Comparison of ENCODE assay signal across 30 mouse cellular contexts in genomic region chr9:116871576-116871975, GRCm38 (mm10).
DNase-seq lines count a peak whose midpoint lies in the region; ATAC-seq and TF ChIP-seq lines count a peak whose summit lies in the region.
"Had no signal": no experiment of that assay in that cellular context is flagged by ENCODE, and none has a peak within 500 bp of the region (broad histone marks: within the 10 kb centered on the region; RNA-seq: fewer than 3 reads in every experiment).

No protein-coding gene starts in this region.

- H3K9ac ChIP-seq in liver, postnatal 0 days (replicated peaks): no peak overlapping the region
- H3K9ac ChIP-seq in ES-E14 (ENCODE audit: insufficient read depth, low read depth, low read length, poor library complexity, severe bottlenecking): no peak overlapping the region
- no peak overlapping the region for H3K9ac ChIP-seq in liver, embryonic 13.5 days
- no peak overlapping the region for H3K9ac ChIP-seq in hindbrain, embryonic 11.5 days (ENCODE audit: low read depth, low read length)
- H3K9ac ChIP-seq: embryonic facial prominence, embryonic 12.5 days; heart, embryonic 12.5 days; limb, embryonic 15.5 days; neural tube, embryonic 12.5 days had no signal

- H3K9me3 ChIP-seq in liver, postnatal 0 days (ENCODE audit: low read length): no peaks in the 10 kb centered on the region
- no peaks in the 10 kb centered on the region for H3K9me3 ChIP-seq in ES-E14 (ENCODE audit: control insufficient read depth, insufficient read depth, low read depth, low read length)
- no peaks in the 10 kb centered on the region for H3K9me3 ChIP-seq in liver, embryonic 13.5 days (replicated peaks)
- no peaks in the 10 kb centered on the region for H3K9me3 ChIP-seq in hindbrain, embryonic 11.5 days (ENCODE audit: control insufficient read depth, low read length)
- H3K9me3 ChIP-seq: embryonic facial prominence, embryonic 12.5 days; limb, embryonic 10.5 days; limb, embryonic 15.5 days; neural tube, embryonic 12.5 days had no signal

- H3K4me1 ChIP-seq in liver, postnatal 0 days (ENCODE audit: insufficient read depth): peaks cover 8% of the 10 kb centered on the region; the same call in 1 of the 2 replicates
- no peaks in the 10 kb centered on the region for H3K4me1 ChIP-seq in ES-E14 (ENCODE audit: control insufficient read depth in 2 of 2, insufficient read depth in 2 of 2, low read length in 2 of 2, poor library complexity in 1 of 2)
- peaks cover 61% of the 10 kb centered on the region for H3K4me1 ChIP-seq in liver, embryonic 13.5 days (replicated peaks)
- no peaks in the 10 kb centered on the region for H3K4me1 ChIP-seq in hindbrain, embryonic 11.5 days (replicated peaks; ENCODE audit: control insufficient read depth, insufficient read depth, low read length)
- H3K4me1 ChIP-seq: neural tube, embryonic 12.5 days had no signal

- WGBS in liver, postnatal 0 days (ENCODE audit: insufficient replicate concordance): 89% methylated on average over 5 of the region's 5 CpGs
- 75% methylated on average over 5 of the region's 5 CpGs for WGBS in liver, embryonic 13.5 days (ENCODE audit: insufficient replicate concordance)
- 91% methylated on average over 5 of the region's 5 CpGs for WGBS in hindbrain, embryonic 11.5 days

- no peak for TF ChIP-seq EP300 in liver, postnatal 0 days (IDR thresholded peaks at IDR 0.05; ENCODE audit: low read depth)

- no peak for TF ChIP-seq CTCF in liver, postnatal 0 days (IDR thresholded peaks at IDR 0.05; ENCODE audit: low read depth)

- in situ Hi-C loops in ES-E14 (cut with MboI; ENCODE audit: low sequenced_read_pairs in 2 of 2, unreplicated experiment in 2 of 2): no loop called here

- ATAC-seq in liver, postnatal 0 days: no peak
- ATAC-seq in liver, embryonic 13.5 days (ENCODE audit: low read depth): no peak
- no peak for ATAC-seq in hindbrain, embryonic 11.5 days (ENCODE audit: low FRiP score)
- ATAC-seq: forebrain, embryonic 14.5 days; hindbrain, embryonic 16.5 days; midbrain, embryonic 16.5 days had no signal

- H3K27me3 ChIP-seq in liver, postnatal 0 days (ENCODE audit: insufficient read depth, low read length): no peaks in the 10 kb centered on the region
- H3K27me3 ChIP-seq in liver, embryonic 13.5 days: no peaks in the 10 kb centered on the region
- H3K27me3 ChIP-seq in hindbrain, embryonic 11.5 days (ENCODE audit: control insufficient read depth, insufficient read depth, low read length): no peaks in the 10 kb centered on the region
- H3K27me3 ChIP-seq: embryonic facial prominence, embryonic 12.5 days; heart, embryonic 12.5 days; limb, embryonic 15.5 days; neural tube, embryonic 12.5 days had no signal

- DNase-seq in liver (peak; percentile 18), ES-E14 (ENCODE audit: low read depth, low spot score) (no peak)
- no peak for DNase-seq in liver, postnatal 0 days
- no peak for DNase-seq in liver, embryonic 13.5 days
- DNase-seq in lung, postnatal 36 days: peak; percentile 46
- no peak for DNase-seq in hindbrain, embryonic 11.5 days (ENCODE audit: low spot score)
- no peak for DNase-seq in gastrocnemius, adult 8-10 months (ENCODE audit: low spot score in 2 of 2)
- DNase-seq: adrenal gland, postnatal 14 days; cerebellum, adult 11-12 months; cerebellum, adult 9-11 months; embryo, embryonic 11 days; gastrocnemius, postnatal 25 days; heart, adult 18-20 months; heart, postnatal 10 days; kidney, adult 8-10 months; kidney, postnatal 4 days; right cerebral cortex, postnatal 4 days; thymus, adult 18-20 months; thymus, postnatal 36 days had no signal

- H3K27ac ChIP-seq in liver, postnatal 0 days (ENCODE audit: low read depth): no peak overlapping the region
- H3K27ac ChIP-seq in ES-E14 (ENCODE audit: insufficient read depth, low read depth, low read length, poor library complexity, severe bottlenecking): 0 out of 2 replicates have a peak overlapping the region, but pooled peaks have one; percentile 24
- H3K27ac ChIP-seq in liver, embryonic 13.5 days: peak overlapping the region; percentile 66
- H3K27ac ChIP-seq in hindbrain, embryonic 11.5 days (ENCODE audit: low read depth, low read length): no peak overlapping the region
- H3K27ac ChIP-seq: embryonic facial prominence, embryonic 12.5 days; hindbrain, embryonic 10.5 days; kidney, postnatal 0 days; limb, embryonic 10.5 days; limb, embryonic 15.5 days; neural tube, embryonic 12.5 days; stomach, postnatal 0 days had no signal

- H3K4me3 ChIP-seq in liver, postnatal 0 days (ENCODE audit: low read depth, low read length): no peak overlapping the region
- no peak overlapping the region for H3K4me3 ChIP-seq in ES-E14 (ENCODE audit: insufficient read depth in 1 of 2, low read depth in 1 of 2, low read length in 2 of 2, poor library complexity in 1 of 2, severe bottlenecking in 1 of 2)
- H3K4me3 ChIP-seq in liver, embryonic 13.5 days (replicated peaks): no peak overlapping the region
- H3K4me3 ChIP-seq in hindbrain, embryonic 11.5 days (ENCODE audit: low read depth, low read length): no peak overlapping the region
- H3K4me3 ChIP-seq: embryonic facial prominence, embryonic 12.5 days; heart, embryonic 12.5 days; hindbrain, embryonic 10.5 days; limb, embryonic 10.5 days; limb, embryonic 15.5 days; neural tube, embryonic 12.5 days had no signal

- H3K4me2 ChIP-seq in liver, postnatal 0 days (ENCODE audit: low read depth, low read length): no peak overlapping the region
- no peak overlapping the region for H3K4me2 ChIP-seq in liver, embryonic 13.5 days
- no peak overlapping the region for H3K4me2 ChIP-seq in hindbrain, embryonic 11.5 days (replicated peaks; ENCODE audit: low read depth, low read length)
- H3K4me2 ChIP-seq: embryonic facial prominence, embryonic 12.5 days; heart, embryonic 12.5 days; limb, embryonic 15.5 days; neural tube, embryonic 12.5 days had no signal

- H3K36me3 ChIP-seq in liver, postnatal 0 days (replicated peaks; ENCODE audit: insufficient read depth, low read length): no peaks in the 10 kb centered on the region
- H3K36me3 ChIP-seq in ES-E14 (ENCODE audit: control insufficient read depth, insufficient read depth, low read length, poor library complexity, severe bottlenecking): no peaks in the 10 kb centered on the region
- H3K36me3 ChIP-seq in liver, embryonic 13.5 days: 0 out of 2 replicates have a peak, but pooled peaks cover 4% of the 10 kb centered on the region
- H3K36me3 ChIP-seq in hindbrain, embryonic 11.5 days (ENCODE audit: control insufficient read depth, insufficient read depth, low read length): no peaks in the 10 kb centered on the region
- H3K36me3 ChIP-seq: embryonic facial prominence, embryonic 12.5 days; hindbrain, embryonic 10.5 days; neural tube, embryonic 12.5 days had no signal

TF ChIP-seq in ES-E14, 5 proteins besides CTCF, POLR2A, EP300 and RAD21:
- TF ChIP-seq CHD2 (IDR thresholded peaks at IDR 0.05; ENCODE audit: low read depth, low read length) (no peak), ZNF384 (IDR thresholded peaks at IDR 0.05; ENCODE audit: low read depth, low read length) (no peak), MAFK (IDR thresholded peaks at IDR 0.05; ENCODE audit: insufficient read depth, low read depth, low read length) (no peak), HCFC1 (IDR thresholded peaks at IDR 0.05; ENCODE audit: borderline replicate concordance, insufficient read depth, low read length) (no peak), ZC3H11A (IDR thresholded peaks at IDR 0.05; ENCODE audit: borderline replicate concordance, low read depth, low read length) (no peak)

Comparison
In these comparisons a context has a peak if more than half of its experiments do, and no peak if none do; other contexts are left out.
1. DNase-seq: peak in liver (single experiment) and lung, postnatal 36 days (single experiment); none in liver, postnatal 0 days (single experiment), ES-E14 (single experiment), liver, embryonic 13.5 days (single experiment), hindbrain, embryonic 11.5 days (single experiment) and gastrocnemius, adult 8-10 months (0 of 2).
2. H3K27ac ChIP-seq: peak in ES-E14 (single experiment) and liver, embryonic 13.5 days (single experiment); none in liver, postnatal 0 days (single experiment) and hindbrain, embryonic 11.5 days (single experiment).